In genomic region chr5:14253328-14253727, GRCm38 (mm10) we compare ENCODE assay signal across 9 mouse cellular contexts.
DNase-seq lines count a peak whose midpoint lies in the region; ATAC-seq and TF ChIP-seq lines count a peak whose summit lies in the region.
"Had no signal": no experiment of that assay in that cellular context is flagged by ENCODE, and none has a peak within 500 bp of the region (broad histone marks: within the 10 kb centered on the region; RNA-seq: fewer than 3 reads in every experiment).

No protein-coding gene starts in this region.

- H3K9ac ChIP-seq in intestine, postnatal 0 days (ENCODE audit: low read depth, low read length) = no peak overlapping the region
- no peak overlapping the region for H3K9ac ChIP-seq in intestine, embryonic 15.5 days
- H3K9ac ChIP-seq in midbrain, postnatal 0 days (replicated peaks; ENCODE audit: low read length, poor library complexity, severe bottlenecking) = no peak overlapping the region
- H3K9ac ChIP-seq in midbrain, embryonic 15.5 days = no peak overlapping the region
- H3K9ac ChIP-seq: neural tube, embryonic 12.5 days had no signal

- H3K9me3 ChIP-seq in intestine, postnatal 0 days (ENCODE audit: control insufficient read depth) = no peaks in the 10 kb centered on the region
- no peaks in the 10 kb centered on the region for H3K9me3 ChIP-seq in intestine, embryonic 15.5 days
- no peaks in the 10 kb centered on the region for H3K9me3 ChIP-seq in midbrain, postnatal 0 days (ENCODE audit: low read length)
- H3K9me3 ChIP-seq in midbrain, embryonic 15.5 days = no peaks in the 10 kb centered on the region
- H3K9me3 ChIP-seq: neural tube, embryonic 12.5 days had no signal

- H3K4me2 ChIP-seq in intestine, postnatal 0 days (replicated peaks; ENCODE audit: low read depth) = no peak overlapping the region
- H3K4me2 ChIP-seq in intestine, embryonic 15.5 days (replicated peaks) = no peak overlapping the region
- H3K4me2 ChIP-seq in midbrain, postnatal 0 days (ENCODE audit: low read depth, low read length, poor library complexity, severe bottlenecking) = no peak overlapping the region
- no peak overlapping the region for H3K4me2 ChIP-seq in midbrain, embryonic 15.5 days
- H3K4me2 ChIP-seq: neural tube, embryonic 12.5 days had no signal

- H3K4me3 ChIP-seq in intestine, postnatal 0 days (ENCODE audit: low read depth, low read length) = no peak overlapping the region
- no peak overlapping the region for H3K4me3 ChIP-seq in intestine, embryonic 15.5 days (replicated peaks)
- H3K4me3 ChIP-seq in midbrain, postnatal 0 days (ENCODE audit: low read depth, low read length) = no peak overlapping the region
- H3K4me3 ChIP-seq in midbrain, embryonic 15.5 days = no peak overlapping the region
- H3K4me3 ChIP-seq: neural tube, embryonic 12.5 days had no signal

- 76% methylated on average over 1 of the region's 1 CpGs for WGBS in intestine, postnatal 0 days
- WGBS in intestine, embryonic 15.5 days = 79% methylated on average over 1 of the region's 1 CpGs
- WGBS in midbrain, postnatal 0 days = 68% methylated on average over 1 of the region's 1 CpGs
- 81% methylated on average over 1 of the region's 1 CpGs for WGBS in midbrain, embryonic 15.5 days

- no peaks in the 10 kb centered on the region for H3K27me3 ChIP-seq in intestine, postnatal 0 days (replicated peaks; ENCODE audit: control insufficient read depth, insufficient read depth, low read length)
- H3K27me3 ChIP-seq in intestine, embryonic 15.5 days (replicated peaks) = no peaks in the 10 kb centered on the region
- no peaks in the 10 kb centered on the region for H3K27me3 ChIP-seq in midbrain, postnatal 0 days (ENCODE audit: insufficient read depth, low read length)
- no peaks in the 10 kb centered on the region for H3K27me3 ChIP-seq in midbrain, embryonic 15.5 days (replicated peaks)
- H3K27me3 ChIP-seq: neural tube, embryonic 12.5 days had no signal

- H3K36me3 ChIP-seq in intestine, postnatal 0 days (ENCODE audit: control insufficient read depth, insufficient read depth) = no peaks in the 10 kb centered on the region
- H3K36me3 ChIP-seq in intestine, embryonic 15.5 days = no peaks in the 10 kb centered on the region
- H3K36me3 ChIP-seq in midbrain, postnatal 0 days (ENCODE audit: insufficient read depth, low read length) = no peaks in the 10 kb centered on the region
- no peaks in the 10 kb centered on the region for H3K36me3 ChIP-seq in midbrain, embryonic 15.5 days (replicated peaks)
- H3K36me3 ChIP-seq: neural tube, embryonic 12.5 days had no signal

- no peak overlapping the region for H3K27ac ChIP-seq in intestine, postnatal 0 days (ENCODE audit: low read depth, low read length)
- no peak overlapping the region for H3K27ac ChIP-seq in intestine, embryonic 15.5 days
- H3K27ac ChIP-seq in midbrain, postnatal 0 days (ENCODE audit: low read depth, low read length) = no peak overlapping the region
- H3K27ac ChIP-seq in midbrain, embryonic 15.5 days = no peak overlapping the region
- H3K27ac ChIP-seq: neural tube, embryonic 12.5 days had no signal

- peak; percentile 55 for DNase-seq in midbrain, postnatal 0 days (ENCODE audit: low spot score)
- peak; percentile 8 for DNase-seq in c-Kit-positive CD71-negative TER-119-negative erythroid progenitor cells, embryonic 14.5 days (ENCODE audit: low read depth)
- peak; percentile 16 for DNase-seq in right cerebral cortex, postnatal 14 days
- DNase-seq in urinary bladder, adult 18-20 months (ENCODE audit: low spot score in 2 of 2) = no peak
- DNase-seq in spleen, postnatal 10 days (ENCODE audit: low spot score in 2 of 2) = no peak

- no peak for ATAC-seq in intestine, postnatal 0 days
- ATAC-seq in intestine, embryonic 15.5 days = no peak
- ATAC-seq in midbrain, postnatal 0 days (ENCODE audit: low FRiP score) = no peak
- no peak for ATAC-seq in midbrain, embryonic 15.5 days (replicated peaks)

- no peaks in the 10 kb centered on the region for H3K4me1 ChIP-seq in intestine, postnatal 0 days (replicated peaks; ENCODE audit: control insufficient read depth, insufficient read depth, low read length)
- H3K4me1 ChIP-seq in intestine, embryonic 15.5 days (replicated peaks) = no peaks in the 10 kb centered on the region
- no peaks in the 10 kb centered on the region for H3K4me1 ChIP-seq in midbrain, postnatal 0 days (ENCODE audit: insufficient read depth, low read length)
- H3K4me1 ChIP-seq in midbrain, embryonic 15.5 days = no peaks in the 10 kb centered on the region
- H3K4me1 ChIP-seq: neural tube, embryonic 12.5 days had no signal

- TF ChIP-seq CTCF in intestine, postnatal 0 days (IDR thresholded peaks at IDR 0.05; ENCODE audit: low read depth) = peak; percentile 67
- TF ChIP-seq CTCF in midbrain, postnatal 0 days (IDR thresholded peaks at IDR 0.05) = peak; percentile 83

Comparison
In these comparisons a context has a peak if more than half of its experiments do, and no peak if none do; other contexts are left out.
1. DNase-seq: peak in midbrain, postnatal 0 days (single experiment), c-Kit-positive CD71-negative TER-119-negative erythroid progenitor cells, embryonic 14.5 days (single experiment) and right cerebral cortex, postnatal 14 days (single experiment); none in urinary bladder, adult 18-20 months (0 of 2) and spleen, postnatal 10 days (0 of 2).